Mouse (Mus musculus) bone marrow macrophage, adult 2 months (primary cell): Measurements from ENCODE around the gene Mest.

ENCODE experiments used
- CTCF ChIP-seq: IDR thresholded peaks from 2 replicates; pipeline ENCODE4 v1.5.1; 2012; ENCODE audit warnings: low read depth, mild to moderate bottlenecking, low read length, moderate library complexity
- POLR2A ChIP-seq: IDR thresholded peaks from 2 replicates; pipeline ENCODE4 v1.6.1; 2012; ENCODE audit warnings: mild to moderate bottlenecking, low read depth, low read length, borderline replicate concordance

DNA sequence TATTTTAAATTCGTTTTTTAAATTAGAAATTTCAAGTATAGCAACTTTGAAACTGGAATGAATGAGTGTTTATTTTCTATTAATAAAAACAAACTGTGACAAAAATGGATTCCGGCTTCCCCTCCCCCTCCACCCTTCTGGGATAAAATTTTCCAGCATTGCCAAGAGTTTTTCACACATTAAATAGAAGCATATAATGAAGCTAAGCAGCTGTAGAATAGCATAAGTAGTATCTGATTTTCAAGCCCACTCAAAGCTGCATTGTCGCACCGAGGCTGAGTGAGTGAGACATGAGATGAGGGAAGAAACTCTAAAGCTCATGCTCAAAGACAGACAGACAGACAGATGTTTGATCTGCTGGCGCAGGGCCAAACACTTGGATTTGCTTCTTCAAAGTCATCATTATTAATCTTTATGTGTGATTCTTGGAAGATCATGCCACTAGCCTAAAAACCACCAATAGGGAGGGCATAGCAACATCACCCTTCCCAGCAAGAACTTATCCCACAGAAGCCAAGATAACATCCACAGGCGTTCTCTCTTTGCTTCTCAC, 25.1 kb downstream of the Mest start:
- TF ChIP-seq CTCF (no peak), POLR2A (no peak)
